Mouse (Mus musculus) c-Kit-negative CD71-positive TER-119-positive erythroid progenitor cells, embryonic 14.5 days (primary cell): ENCODE data around the gene Stx1a.
A peak's percentile ranks its signal among the peaks of the same experiment; 100 is the strongest.
"Not testable (repeated sequence)": the region's sequence is repeated elsewhere in the genome, so short reads cannot be mapped to it uniquely, and the experiment has no call there.

Source experiments
- DNase-seq: peaks from one replicate; pipeline ENCODE4 v3.0.0-alpha.2; 2013; ENCODE audit warnings: low read depth, low spot score

Stx1a gene

DNA sequence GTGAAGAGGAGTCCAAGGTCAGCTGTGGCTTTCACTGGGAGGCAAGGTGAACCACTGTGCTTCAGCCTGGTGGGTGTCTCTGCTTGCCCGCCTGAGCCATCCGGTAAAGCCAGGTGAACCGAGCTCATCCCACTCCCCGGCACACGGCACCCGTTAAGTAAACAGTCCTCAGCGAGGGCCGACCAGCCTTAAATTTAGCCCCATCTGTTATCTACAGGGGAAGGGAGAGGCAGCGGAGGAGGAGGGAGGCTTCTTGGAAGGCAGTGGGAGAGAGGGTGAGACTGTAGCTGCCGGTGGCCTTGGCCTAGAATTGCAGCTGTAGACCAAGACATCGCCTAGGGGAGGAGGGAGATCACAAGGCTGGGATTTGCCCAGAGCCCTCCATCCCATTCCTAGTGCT is 17.5 kb downstream of the Stx1a start:
- DNase-seq: no peak

DNA sequence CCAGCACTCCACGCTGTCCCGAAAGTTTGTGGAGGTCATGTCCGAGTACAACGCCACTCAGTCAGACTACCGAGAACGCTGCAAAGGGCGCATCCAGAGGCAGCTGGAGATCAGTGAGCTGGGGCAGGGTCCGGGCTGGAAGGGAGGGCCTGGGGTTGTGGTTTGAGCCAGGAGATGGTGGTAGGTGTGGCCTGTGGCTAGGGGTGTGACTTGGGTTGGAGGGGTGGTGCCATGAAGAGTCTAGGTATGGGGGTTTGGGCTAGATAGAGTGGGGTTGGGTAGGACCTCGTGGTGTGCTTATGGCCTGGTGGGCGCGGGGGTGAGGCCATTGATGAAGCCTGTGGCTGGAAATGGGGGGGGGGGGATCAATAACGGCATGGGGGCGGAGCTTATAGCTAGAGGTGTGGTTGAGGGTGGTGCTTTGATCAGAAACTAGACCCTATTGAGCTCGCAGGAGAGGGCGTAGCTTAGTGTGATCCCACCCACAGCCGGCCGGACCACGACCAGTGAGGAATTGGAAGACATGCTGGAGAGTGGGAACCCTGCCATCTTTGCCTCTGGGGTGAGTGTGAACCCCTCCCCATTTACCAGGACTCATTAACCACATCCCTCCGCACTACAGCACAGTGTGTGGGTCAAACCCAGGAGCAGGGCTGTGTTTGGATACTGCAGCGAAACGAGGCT is 19.0 kb downstream of the Stx1a start:
- DNase-seq: no peak

DNA sequence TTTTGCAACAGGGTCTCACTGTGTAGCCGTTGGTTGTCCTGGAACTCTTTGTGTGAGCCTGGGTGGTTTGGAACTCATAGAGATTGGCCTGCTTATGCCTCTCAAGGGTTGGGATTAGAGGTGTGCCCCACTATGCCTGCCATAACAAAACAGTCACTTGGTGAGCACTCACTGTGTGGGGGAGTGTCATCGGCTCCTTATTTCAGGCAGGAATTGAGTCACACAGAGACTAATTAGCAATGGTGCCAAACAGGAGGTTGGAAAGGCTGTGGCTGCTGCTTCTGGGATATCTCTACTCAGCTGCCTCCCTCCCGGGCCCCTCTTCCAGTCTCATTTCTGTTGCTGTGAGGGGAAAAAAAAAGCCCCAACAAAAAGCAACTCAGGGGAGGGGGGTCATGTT is 21.3 kb downstream of the Stx1a start:
- DNase-seq: no peak

DNA sequence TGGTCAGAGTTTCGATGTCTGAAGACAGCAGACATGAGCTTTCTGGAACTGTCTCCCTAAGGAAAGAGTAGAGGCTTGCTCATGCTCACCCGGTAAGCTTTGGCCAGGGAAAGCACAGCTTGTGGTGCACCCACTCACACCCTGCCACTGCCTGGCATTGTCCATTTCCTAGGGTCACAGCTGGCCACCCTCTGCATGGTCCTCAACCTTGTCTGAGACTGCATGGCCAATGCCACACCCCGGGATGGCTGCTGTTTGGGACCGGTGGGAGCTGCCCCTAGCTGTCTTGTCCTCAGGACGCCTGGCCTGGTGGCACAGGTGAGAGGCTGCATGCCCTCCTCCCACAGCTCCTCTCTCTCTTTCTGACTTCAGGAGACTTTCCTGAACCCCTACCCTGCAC is 25.3 kb downstream of the Stx1a start:
- no peak for DNase-seq

DNA sequence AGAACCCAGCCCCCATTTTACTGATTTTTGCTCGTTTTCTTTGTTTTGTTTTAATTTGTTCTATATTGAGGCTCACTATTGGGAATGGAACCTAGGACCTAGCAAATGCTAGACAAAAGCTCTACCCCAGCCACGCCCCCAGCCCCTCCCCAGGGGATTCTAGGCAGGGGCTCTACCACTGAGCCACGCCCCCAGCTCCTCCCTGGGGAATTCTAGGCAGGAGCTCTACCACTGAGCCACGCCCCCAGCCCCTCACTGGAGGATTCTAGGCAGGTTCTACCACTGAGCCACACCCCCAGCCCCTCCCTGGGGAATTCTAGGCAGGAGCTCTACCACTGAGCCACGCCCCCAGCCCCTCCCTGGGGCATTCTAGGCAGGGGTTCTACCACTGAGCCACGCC is 26.0 kb downstream of the Stx1a start:
- DNase-seq: not testable (repeated sequence)

DNA sequence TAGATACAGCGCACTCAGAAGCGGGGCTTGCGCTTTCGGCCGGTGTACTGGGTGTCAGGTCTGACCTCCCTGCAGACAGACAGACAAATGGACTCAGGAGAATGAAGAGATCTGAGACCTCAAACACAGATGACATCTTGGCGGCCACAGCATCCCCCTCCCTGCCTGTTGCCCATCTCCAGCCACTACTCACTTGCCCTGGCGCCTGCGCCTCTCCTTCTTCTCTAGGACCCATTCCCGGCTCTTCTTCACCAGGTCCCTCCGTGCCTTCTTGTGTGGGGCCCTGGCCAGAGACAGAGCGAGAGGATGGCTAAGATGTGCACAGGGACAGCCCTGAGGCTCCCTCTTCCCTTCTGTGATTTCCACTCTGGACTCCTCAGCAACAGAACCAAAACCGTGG is 30.1 kb downstream of the Stx1a start:
- DNase-seq: no peak

DNA sequence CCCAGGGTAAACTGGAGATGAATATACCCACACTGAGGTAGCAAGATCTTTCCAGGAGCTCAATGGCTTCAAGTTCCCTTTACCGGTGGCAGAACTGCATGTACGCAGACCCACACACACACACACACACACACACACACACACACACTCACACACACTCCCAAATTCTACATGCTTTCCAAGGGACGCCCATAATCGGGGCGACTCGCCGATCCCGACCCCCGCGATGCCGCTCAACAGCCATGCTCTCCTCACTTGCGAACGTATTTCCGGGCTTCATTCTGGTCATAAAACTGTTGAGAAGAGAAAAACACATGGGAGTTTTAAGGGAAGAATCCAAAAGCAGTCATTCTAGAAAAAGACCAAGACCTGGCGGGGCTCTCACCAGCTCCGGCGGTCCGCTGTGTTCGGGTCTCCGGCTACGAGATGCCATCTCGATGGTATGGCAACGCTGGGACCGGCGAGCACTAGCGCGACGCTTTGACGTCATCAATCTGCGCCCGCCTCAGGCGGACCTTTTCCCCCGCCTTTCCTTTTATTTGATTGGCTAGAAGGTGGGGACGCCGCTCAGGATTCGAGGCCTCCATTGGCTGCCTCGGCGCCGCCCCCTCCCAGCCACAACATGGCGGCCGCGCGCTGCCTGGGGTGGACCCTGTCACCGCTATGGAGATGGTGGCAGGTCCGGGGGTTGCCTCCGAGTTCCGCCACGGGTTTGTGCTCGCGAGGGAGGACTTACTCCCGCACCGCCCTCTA is 40.5 kb downstream of the Stx1a start, which contains the start of gene Dnajc30:
Dnajc30 (plus strand) TSS at position 574 of the 753 bp plus-strand sequence.
- DNase-seq: peak; percentile 97

DNA sequence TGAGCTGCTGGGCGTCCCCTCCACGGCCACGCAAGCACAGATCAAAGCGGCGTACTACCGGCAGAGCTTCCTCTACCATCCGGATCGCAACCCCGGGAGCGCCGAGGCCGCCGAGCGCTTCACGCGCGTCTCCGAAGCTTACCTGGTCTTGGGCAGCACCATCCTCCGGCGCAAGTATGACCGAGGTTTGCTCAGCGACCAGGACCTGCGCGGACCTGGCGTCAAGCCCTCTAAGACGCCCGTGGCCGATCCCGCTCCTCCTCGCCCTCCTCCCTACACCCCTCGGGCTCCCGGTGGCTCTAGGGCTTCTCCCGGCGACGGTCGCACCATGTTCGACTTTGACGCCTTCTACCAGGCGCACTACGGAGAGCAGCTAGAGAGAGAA is 41.1 kb downstream of the Stx1a start:
- no peak for DNase-seq

DNA sequence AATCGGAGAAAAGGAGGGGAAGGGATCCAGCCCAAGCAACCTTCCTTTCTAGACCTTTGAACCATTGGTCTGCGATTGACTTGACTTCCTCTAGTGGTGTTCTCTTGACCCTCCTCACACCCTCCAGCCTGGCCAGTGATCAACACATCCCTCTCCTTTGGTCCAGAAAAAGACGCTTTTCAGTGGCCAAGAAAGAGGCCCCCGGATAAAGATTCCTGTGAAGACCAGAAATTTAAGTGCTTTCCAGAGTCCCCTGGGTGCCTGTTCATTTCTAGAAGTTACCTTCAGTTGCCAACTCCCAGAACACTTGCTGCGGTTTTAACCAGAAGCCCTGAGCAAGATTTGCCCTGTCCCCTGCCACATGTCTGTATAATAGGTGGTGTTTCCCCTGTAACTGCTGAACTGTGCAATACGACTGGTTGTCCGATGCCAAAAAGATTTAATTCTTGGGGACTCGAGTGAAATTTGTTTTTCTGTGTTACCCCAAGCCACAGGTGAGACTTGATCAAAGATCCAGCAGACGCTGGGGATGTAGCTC is 41.7 kb downstream of the Stx1a start, which contains the start of gene Bud23:
Bud23 (minus strand) TSS at position 51 of the 538 bp plus-strand sequence.
- DNase-seq: not testable (repeated sequence)

DNA sequence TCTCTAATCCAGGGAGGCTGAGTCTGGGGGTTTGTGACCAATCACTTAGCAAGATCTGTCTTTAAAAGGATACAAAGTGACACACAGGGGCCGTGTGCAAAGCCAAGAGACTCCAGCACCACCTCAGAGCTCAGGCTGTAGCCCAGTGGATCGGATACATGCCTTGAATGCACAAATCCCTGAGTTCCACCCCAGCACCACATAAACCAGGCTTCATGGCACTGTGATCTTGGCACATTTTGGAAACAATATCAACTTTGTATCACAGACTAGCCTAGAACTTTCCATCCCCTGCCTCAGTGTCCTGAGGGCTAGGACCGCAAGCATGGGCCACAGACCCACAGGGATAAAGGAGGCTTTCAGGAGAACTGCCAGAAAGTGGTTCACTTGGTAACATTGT is 42.7 kb downstream of the Stx1a start:
- DNase-seq: no peak

DNA sequence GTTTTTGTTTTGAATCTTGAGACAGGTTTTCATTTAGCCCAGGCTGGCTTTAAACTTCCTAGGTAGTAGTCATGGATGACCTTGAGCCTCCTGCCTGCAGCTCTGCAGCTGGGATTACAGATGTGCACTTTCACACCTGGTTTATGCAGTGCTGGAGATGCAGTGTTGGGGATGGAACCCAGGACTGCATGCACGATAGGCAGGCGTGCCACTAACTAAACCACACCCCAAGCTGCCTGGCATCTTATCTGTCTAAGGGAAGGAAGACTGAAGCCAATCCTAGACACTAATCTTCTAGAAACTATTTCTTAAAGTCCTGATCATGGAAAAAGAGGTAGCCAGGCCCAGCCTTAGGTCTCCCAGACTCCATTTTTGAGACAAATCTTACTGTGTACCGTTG is 47.2 kb downstream of the Stx1a start:
- DNase-seq: no peak

DNA sequence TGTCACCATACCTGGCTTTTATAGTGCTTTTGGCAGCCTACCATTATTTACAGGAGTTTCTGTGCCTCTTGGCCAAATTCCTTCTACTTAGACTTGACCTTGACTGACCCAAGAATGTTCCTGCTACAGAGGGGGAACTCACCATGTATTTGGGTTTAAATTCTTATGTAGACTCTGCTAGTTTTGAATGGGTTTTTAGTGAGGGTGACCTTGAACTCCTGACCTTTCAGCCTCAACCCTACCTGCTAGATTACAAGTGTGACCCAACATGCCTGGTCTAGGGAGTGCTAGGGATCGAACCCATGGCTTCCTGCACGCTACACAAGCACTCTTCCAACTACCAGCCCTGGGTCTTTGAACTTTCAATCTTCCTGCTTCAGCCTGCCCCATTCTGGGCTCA is 48.8 kb downstream of the Stx1a start:
- DNase-seq: no peak

DNA sequence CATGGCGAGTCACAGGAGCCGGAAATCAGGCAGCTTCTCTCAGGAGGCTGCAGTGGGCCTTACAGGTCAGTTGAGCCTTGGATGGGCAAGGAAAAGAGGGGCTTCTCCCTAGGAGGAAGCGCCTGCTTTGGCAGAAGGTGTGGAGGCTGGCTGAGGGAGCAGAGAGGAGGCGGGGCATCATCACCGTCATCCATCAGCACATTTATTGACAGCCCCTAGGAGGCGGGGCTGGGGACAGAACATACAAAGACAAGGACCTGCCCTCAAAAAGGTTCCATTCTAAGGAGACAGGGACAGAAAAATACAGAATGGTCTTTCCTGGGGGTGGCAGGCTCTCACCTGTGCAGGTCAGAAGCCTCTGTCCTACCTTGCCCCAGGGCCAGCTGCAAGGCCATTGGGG is 49.4 kb downstream of the Stx1a start:
- no peak for DNase-seq

DNA sequence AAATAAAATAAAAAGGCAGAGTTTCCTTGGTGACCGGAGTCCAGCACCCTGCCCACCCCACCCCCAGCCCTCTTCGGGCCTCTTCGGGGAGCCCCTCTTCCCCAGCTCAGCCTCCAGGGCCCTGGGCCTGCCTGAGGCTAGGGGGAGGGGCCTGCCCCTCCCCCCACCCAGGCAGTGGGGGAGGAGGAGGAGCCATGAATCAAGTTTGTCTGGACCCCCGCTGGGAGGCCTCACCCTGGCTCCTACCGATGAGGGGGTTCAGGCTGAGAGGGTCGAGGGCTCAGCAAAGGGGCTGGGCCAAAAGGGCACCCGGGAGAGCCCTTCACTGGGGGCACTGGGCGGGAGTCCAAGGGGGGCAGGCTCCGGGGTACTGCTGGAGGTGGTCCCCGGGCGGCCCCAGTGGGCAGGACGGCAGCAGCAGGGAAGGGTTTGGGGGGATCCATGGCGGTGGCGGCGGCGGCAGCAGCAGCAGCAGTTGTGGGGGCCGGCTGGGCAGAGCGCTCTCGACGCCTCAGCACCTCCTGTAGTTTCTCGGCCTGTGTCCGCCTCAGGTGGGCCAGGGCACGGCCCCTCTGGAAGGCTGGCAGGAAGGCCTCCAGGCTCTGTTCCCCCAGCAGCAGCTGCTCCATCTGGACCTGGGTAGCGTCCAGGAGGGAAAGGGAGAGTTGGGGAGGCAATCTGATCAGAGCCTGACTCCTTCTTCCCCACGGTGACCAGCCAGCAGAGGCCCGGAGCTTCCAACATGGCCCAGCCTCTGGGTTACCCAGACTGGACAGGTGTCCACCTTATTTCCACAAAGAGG is 50.3 kb downstream of the Stx1a start:
- no peak for DNase-seq

DNA sequence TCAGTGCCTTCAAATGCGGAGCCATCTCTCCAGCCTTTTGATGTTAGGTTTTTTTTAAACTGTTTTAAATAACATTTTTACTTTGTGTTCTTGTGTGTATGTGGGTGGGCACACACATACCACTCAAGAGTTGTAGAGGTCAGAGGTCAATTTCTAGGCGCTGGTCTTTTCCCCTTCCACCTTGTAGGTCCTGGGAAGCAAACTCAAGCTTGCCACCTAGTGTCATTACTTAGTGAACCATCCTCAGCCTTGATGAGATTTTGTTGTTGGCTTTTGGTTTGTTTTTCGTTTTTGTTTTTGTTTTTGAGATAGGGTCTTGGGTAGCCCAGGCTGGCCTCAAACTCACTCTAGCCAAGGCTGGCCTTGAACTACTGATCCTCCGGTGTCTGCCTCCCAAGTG is 52.4 kb downstream of the Stx1a start:
- no peak for DNase-seq

DNA sequence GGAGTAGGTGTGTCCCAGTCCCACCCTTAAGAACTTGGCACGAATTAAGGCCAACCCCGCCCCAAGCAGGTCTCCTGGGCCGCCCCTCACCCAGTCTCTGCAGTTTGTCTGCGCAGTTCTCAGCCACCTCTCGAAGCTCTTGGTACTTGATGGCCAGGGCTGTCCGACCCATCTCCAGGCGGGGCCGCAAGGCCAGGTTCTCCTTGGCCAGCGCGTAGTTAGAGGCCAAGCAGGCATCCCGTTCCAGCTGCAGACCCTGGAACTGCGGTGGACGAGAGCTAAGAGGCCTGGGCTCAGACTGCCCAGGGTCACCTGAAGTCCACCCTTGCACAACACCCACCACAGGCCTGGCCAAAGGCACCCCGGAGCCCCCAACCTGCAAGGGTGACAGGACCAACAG is 53.1 kb downstream of the Stx1a start:
- DNase-seq: no peak

DNA sequence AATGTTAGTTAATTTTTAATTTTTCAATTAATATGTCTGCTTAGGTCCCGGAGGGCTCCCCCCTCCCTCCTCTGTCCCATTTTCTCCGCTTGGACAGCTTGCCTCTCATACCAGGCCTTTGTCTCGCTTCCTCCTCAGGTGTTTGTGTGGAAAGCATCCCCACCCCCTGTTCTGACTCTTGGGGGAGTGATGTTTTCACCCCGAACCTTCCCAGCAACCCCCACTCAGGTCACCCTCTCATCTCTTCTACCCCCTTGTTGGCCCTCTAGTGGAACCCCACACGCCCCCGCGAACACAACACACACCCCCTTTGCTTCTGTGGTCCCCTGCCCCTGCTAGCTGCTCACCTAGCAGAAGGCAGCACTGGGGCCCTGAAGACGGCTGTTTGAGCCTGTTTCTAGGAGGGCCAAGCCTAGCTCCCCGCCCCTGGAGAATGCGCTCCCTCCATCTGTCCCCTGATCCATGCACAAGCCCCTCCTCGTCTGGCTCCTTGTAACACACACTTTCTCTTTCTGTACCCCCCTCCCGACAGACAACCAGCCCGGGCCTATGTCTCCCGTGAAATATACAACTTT is 53.7 kb downstream of the Stx1a start:
- no peak for DNase-seq

DNA sequence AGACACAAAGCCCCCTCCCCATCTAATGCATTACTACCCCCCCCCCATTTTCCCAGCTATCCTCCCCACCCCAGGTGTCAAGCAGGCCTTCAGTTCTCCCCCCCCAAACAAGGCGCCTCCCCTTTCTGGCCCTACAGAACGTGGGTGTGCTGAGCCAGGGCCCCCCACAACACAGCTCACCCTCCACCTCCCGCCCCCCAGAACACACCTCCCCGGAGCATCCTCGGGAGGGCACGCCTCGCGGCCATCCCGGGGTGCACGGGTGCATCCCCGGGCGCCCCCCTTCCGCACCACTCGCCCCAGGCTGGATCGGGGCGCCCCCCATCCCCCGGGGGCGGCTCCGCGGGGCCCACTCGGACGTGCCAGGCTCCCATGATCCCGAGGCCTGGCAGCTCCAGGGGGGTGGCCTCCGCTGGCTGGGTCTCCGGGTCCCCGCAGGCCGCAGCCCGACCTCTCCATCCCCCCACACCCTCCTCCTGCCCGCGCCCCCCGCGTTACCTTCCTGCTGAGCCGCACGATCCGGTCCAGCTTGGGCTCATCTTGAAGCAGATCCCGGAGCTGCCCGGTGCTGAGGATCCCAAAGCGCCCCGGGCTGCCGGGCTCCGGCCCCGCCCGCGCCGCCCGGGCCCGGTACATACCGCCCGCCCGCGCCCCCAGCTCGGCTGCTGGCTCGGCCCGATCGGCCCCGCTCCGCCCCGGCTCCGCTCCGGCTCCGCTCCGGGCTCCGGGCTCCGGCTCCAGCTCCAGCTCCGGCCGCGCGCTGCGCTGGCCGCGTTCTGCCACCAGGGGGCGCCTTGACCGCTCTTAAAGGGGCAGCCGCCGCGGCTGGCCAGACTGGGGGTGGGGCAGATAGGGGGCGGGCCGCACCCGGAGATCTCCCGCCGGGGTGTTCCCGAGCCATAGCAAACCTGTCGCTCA is 54.5 kb downstream of the Stx1a start, which contains the start of gene Vps37d:
Vps37d (minus strand) TSS at position 703 of the 918 bp plus-strand sequence.
- peak; percentile 72 for DNase-seq

DNA sequence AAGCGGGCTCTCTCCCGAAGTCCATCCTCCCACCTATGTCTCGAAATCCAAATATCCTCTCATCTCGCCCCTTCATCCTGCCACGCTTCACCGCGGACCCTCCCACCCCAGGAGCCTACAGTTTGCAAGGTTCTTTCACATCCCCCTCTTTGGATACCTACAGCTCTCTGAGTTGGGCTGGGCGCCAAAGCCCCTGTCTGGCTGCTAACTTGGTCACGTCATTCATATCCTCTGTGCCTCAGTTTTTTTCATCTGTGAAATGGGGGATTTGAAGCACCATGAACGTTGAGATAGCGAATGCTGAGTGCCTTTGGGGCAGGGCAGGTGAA is 55.2 kb downstream of the Stx1a start:
- DNase-seq: no peak

DNA sequence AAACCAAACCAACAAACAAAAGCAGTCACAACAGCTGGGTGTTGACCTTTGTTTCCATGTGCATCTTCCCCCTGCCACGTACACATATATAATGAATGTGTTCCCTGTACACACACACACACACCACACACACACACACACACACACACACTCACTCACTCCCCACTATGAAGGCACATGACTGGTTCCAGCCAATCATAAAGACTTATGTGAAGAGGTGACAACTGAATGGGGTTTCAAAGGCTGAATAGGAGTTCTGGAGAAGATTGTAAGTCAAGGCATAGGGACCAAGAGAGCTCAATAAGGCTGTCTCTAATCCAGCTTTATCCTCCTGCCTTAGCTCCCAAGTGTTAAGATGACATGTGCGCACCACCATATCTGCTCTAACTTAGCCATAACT is 56.3 kb downstream of the Stx1a start:
- no peak for DNase-seq

DNA sequence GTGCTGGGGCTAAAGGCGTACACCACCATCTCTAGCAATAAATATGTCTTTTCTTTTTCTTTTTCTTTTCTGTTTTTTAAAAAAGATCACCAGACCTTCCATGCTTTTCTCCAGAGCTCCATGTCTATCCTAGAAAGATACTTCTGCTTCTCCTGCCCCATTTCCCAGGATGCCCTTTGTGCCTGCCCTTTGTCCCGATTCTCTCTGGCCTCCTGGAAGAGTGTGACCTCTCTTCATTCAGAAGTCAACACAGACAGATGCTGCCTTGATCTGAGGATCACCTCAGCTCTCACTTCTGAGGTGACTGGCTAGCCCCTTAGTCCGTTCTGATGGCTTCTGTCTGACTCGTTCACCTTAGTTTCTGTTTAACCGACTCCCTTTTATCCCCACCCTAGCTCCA is 57.3 kb downstream of the Stx1a start:
- DNase-seq: no peak
